Mouse (Mus musculus) Patski (cell line): ENCODE measurements around the gene Sos1. TPM values are rescaled to one million over a fixed set of nuclear protein-coding genes. Genes with fewer than 3 reads are reported as not detected.

Source experiments
- ATAC-seq: fragments of 100-300 bp; one replicate; pipeline ENCODE4 v1.8.0; 2021
- CTCF ChIA-PET: fragments of 350-600 bp; sonication (Branson Sonifier 250); formaldehyde crosslinking; loops from one replicate; lab custom pipeline; 2022; ENCODE audit warnings: inconsistent platforms; lab: Charles Lee
- POLR2A ChIA-PET: fragments of 350-600 bp; sonication (Branson Sonifier 250); formaldehyde crosslinking; loops from one replicate; lab custom pipeline; 2022; ENCODE audit warnings: antibody characterized with exemption, inconsistent platforms; lab: Charles Lee
- DNase-seq: peaks from one replicate; pipeline ENCODE4 v3.0.0-alpha.2; 2011; ENCODE audit warnings: low read depth, low spot score
- H3K27me3 ChIP-seq: fragments of 371-371 bp; one replicate; pipeline ENCODE4 v1.5.1; 2021
- CTCF ChIP-seq: fragments of 100-300 bp; IDR thresholded peaks from one replicate; pipeline ENCODE4 v1.5.1; 2021
- in situ Hi-C: fragments of 300-500 bp; cut with MboI; formaldehyde crosslinking; loops from 3 replicates; pipeline ENCODE4 v1.11.1; 2018; ENCODE audit warnings: low pct_unique_long_range_greater_than_20kb, mixed read lengths
- polyA plus RNA-seq: library from polyadenylated mRNA; unstranded; gene quantifications from one replicate; pipeline ENCODE4 v1.2.3, GENCODE M21; 2021

Sos1 gene
- polyA plus RNA-seq, 1 experiment from 2014 or later: 23.2 TPM

GRCm38 (mm10) chr17:80493891-80494290 lies 13.6 kb upstream of the Sos1 start:
- DNase-seq (no peak), ATAC-seq (no peak)
- TF ChIP-seq CTCF: no peak
- ChIA-PET CTCF (no interaction called here), POLR2A (no interaction called here)
- no peaks in the 10 kb centered on the region for H3K27me3 ChIP-seq
- in situ Hi-C loops: no loop called here

- ChIA-PET POLR2A (no interaction called here), CTCF (interaction anchor here (1.3 to 1.5 kb wide), 2 partner anchors 9 to 41 kb away, joined by 3 read pairs; no protein-coding TSS in a partner anchor)
- TF ChIP-seq CTCF: no peak
- no peaks in the 10 kb centered on the region for H3K27me3 ChIP-seq
- in situ Hi-C loops: no loop called here
- DNase-seq (no peak), ATAC-seq (no peak)
These were observed 12.6 kb upstream of the Sos1 start for GRCm38 (mm10) chr17:80492811-80493210.

- ATAC-seq (no peak), DNase-seq (no peak)
- CTCF ChIA-PET: interaction anchor here (1.3 to 1.5 kb wide), 2 partner anchors 9 to 41 kb away, joined by 3 read pairs; no protein-coding TSS in a partner anchor
These were observed 12.0 kb upstream of the Sos1 start for GRCm38 (mm10) chr17:80492274-80492673.

GRCm38 (mm10) chr17:80490166-80490565 lies 9.9 kb upstream of the Sos1 start:
- TF ChIP-seq CTCF: no peak
- POLR2A ChIA-PET: interaction anchor here (0.6 to 1.3 kb wide), 2 partner anchors 8 to 59 kb away, joined by 3 to 6 read pairs; no protein-coding TSS in a partner anchor
- in situ Hi-C loops: no loop called here
- H3K27me3 ChIP-seq: no peaks in the 10 kb centered on the region
- CTCF ChIA-PET: interaction anchor here (1.1 to 1.3 kb wide), 2 partner anchors 13 to 14 kb away, joined by 3 to 5 read pairs; no protein-coding TSS in a partner anchor
- ATAC-seq (no peak), DNase-seq (no peak)

More at GRCm38 (mm10) chr17:80492274-80492673, 12.0 kb upstream of the Sos1 start:
- in situ Hi-C loops: no loop called here
- H3K27me3 ChIP-seq: no peaks in the 10 kb centered on the region
- POLR2A ChIA-PET: interaction anchor here (0.6 kb wide), 1 partner anchor 556 kb away, joined by 3 read pairs; no protein-coding TSS in a partner anchor
- TF ChIP-seq CTCF: no peak

- ATAC-seq (no peak), DNase-seq (no peak)
- ChIA-PET CTCF (interaction anchor here (0.7 kb wide), 1 partner anchor 62 kb away, joined by 3 read pairs; no protein-coding TSS in a partner anchor), POLR2A (no interaction called here)
- in situ Hi-C loops: no loop called here
- TF ChIP-seq CTCF: no peak
- H3K27me3 ChIP-seq: no peaks in the 10 kb centered on the region
These were observed 8.7 kb upstream of the Sos1 start for GRCm38 (mm10) chr17:80488918-80489317.

- H3K27me3 ChIP-seq: no peaks in the 10 kb centered on the region
- in situ Hi-C loops: no loop called here
- TF ChIP-seq CTCF: no peak
- DNase-seq (no peak), ATAC-seq (no peak)
- ChIA-PET CTCF (no interaction called here), POLR2A (no interaction called here)
These were observed 4.9 kb upstream of the Sos1 start for GRCm38 (mm10) chr17:80485160-80485559.

- no peak for ATAC-seq
- no peak for DNase-seq
- CTCF ChIA-PET: interaction anchor here (1.1 kb wide), 1 partner anchor 22 kb away, joined by 3 read pairs; no protein-coding TSS in a partner anchor
- no peak for TF ChIP-seq CTCF
- H3K27me3 ChIP-seq: no peaks in the 10 kb centered on the region
- in situ Hi-C loops: no loop called here
- POLR2A ChIA-PET: interaction anchor here (0.5 to 0.8 kb wide), 3 partner anchors 17 to 82 kb away, joined by 3 to 6 read pairs (median 3); no protein-coding TSS in a partner anchor
These were observed 587 bp upstream of the Sos1 start for GRCm38 (mm10) chr17:80480855-80481224.

GRCm38 (mm10) chr17:80479295-80480030 lies 790 bp downstream of the Sos1 start:
- ChIA-PET POLR2A (no interaction called here), CTCF (interaction anchor here (0.8 to 1.1 kb wide), 2 partner anchors 21 to 24 kb away, joined by 3 read pairs; no protein-coding TSS in a partner anchor)
- TF ChIP-seq CTCF: no peak
- in situ Hi-C loops: no loop called here
- no peaks in the 10 kb centered on the region for H3K27me3 ChIP-seq
- no peak for DNase-seq
- peak; percentile 46 for ATAC-seq

- ChIA-PET POLR2A (no interaction called here), CTCF (interaction anchor here (0.8 to 1.4 kb wide), 2 partner anchors 12 to 22 kb away, joined by 3 read pairs; no protein-coding TSS in a partner anchor)
- DNase-seq (no peak), ATAC-seq (no peak)
- H3K27me3 ChIP-seq: no peaks in the 10 kb centered on the region
- no peak for TF ChIP-seq CTCF
- in situ Hi-C loops: no loop called here
These were observed 2.6 kb downstream of the Sos1 start for GRCm38 (mm10) chr17:80477679-80478078.

- CTCF ChIA-PET: no interaction called here
These were observed 3.8 kb downstream of the Sos1 start for GRCm38 (mm10) chr17:80476496-80476895.

More at GRCm38 (mm10) chr17:80476496-80476895, 3.8 kb downstream of the Sos1 start:
- no peaks in the 10 kb centered on the region for H3K27me3 ChIP-seq
- POLR2A ChIA-PET: no interaction called here
- in situ Hi-C loops: no loop called here
- DNase-seq: no peak
- no peak for TF ChIP-seq CTCF
- ATAC-seq: no peak
